Mouse (Mus musculus) cerebellum, adult 2 months (tissue): Measurements from ENCODE around the gene Gmds.

ENCODE experiments used
- CTCF ChIP-seq: fragments of 200-500 bp; IDR thresholded peaks from 2 replicates; pipeline ENCODE4 v1.5.1; 2011; ENCODE audit warnings: low read depth, mild to moderate bottlenecking, control low read depth, low read length, moderate library complexity, borderline replicate concordance; ENCODE audit not compliant: insufficient read depth
- POLR2A ChIP-seq: fragments of 200-500 bp; IDR thresholded peaks from 2 replicates; pipeline ENCODE4 v1.6.1; 2011; ENCODE audit warnings: low read length, control low read depth, borderline replicate concordance; ENCODE audit not compliant: insufficient read depth

DNA sequence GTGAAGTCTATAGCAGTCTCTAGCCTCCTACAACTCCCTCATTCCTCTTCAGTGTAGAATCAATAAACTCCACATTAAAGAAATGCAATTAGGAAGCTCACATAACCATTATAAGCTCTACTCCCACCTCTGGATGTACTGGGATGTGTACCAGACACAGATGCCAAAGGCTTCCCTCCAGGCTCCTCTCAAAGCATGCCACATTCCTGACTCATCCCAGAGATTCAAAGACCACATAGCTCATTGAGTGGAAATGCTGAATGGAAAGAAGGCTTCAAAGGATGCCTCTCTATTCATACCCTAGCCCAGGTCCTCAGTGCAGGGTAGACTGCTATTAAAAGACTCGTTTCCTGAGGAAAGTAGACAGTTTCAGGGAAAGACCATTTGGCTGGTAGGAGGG is 40.1 kb downstream of the Gmds start:
- TF ChIP-seq POLR2A: no peak
- TF ChIP-seq CTCF: no peak
